Mouse (Mus musculus) hindlimb bud, embryonic 11.5 days (tissue): Measurements from ENCODE around the gene Gpr153.

Experiments used
- DNase-seq: peaks from one replicate; pipeline ENCODE4 v3.0.0-alpha.2; 2012; ENCODE audit warnings: low read depth, low spot score; ENCODE audit errors: extremely low spot score

The Gpr153 gene

GRCm38 (mm10) chr4:152286887-152287286 is 12.9 kb downstream of the Gpr153 start:
- no peak for DNase-seq

- DNase-seq: no peak
These were observed 13.5 kb downstream of the Gpr153 start for GRCm38 (mm10) chr4:152287317-152288120.

GRCm38 (mm10) chr4:152288398-152288945 is 14.4 kb downstream of the Gpr153 start:
- no peak for DNase-seq

GRCm38 (mm10) chr4:152290385-152290784 is 16.4 kb downstream of the Gpr153 start:
- DNase-seq: no peak

- no peak for DNase-seq
These were observed 17.0 kb downstream of the Gpr153 start for GRCm38 (mm10) chr4:152290991-152291390.

GRCm38 (mm10) chr4:152291562-152291961 is 17.5 kb downstream of the Gpr153 start, which contains the start of gene Hes3:
Gene Hes3, minus strand, starts transcription at chr4:152291662.
- DNase-seq: no peak

- DNase-seq: no peak
These were observed 18.2 kb downstream of the Gpr153 start for GRCm38 (mm10) chr4:152292102-152292765.

- DNase-seq: no peak
These were observed 20.3 kb downstream of the Gpr153 start for GRCm38 (mm10) chr4:152294188-152294929.

- DNase-seq: no peak
These were observed 21.9 kb downstream of the Gpr153 start for GRCm38 (mm10) chr4:152295916-152296315.

- no peak for DNase-seq
These were observed 22.3 kb downstream of the Gpr153 start for GRCm38 (mm10) chr4:152296371-152296770.

- DNase-seq: peak; percentile 82
These were observed 23.1 kb downstream of the Gpr153 start, which contains the start of gene Icmt for GRCm38 (mm10) chr4:152296874-152297861. Gene Icmt, plus strand, starts transcription at chr4:152297227.

- no peak for DNase-seq
These were observed 24.8 kb downstream of the Gpr153 start for GRCm38 (mm10) chr4:152298836-152299235.

- no peak for DNase-seq
These were observed 26.3 kb downstream of the Gpr153 start for GRCm38 (mm10) chr4:152300375-152300774.

- no peak for DNase-seq
These were observed 28.0 kb downstream of the Gpr153 start for GRCm38 (mm10) chr4:152302012-152302411.

- no peak for DNase-seq
These were observed 29.1 kb downstream of the Gpr153 start for GRCm38 (mm10) chr4:152303172-152303571.

- DNase-seq: no peak
These were observed 30.7 kb downstream of the Gpr153 start for GRCm38 (mm10) chr4:152304685-152305084.

GRCm38 (mm10) chr4:152305991-152306390 is 32.0 kb downstream of the Gpr153 start:
- no peak for DNase-seq

- DNase-seq: no peak
These were observed 33.5 kb downstream of the Gpr153 start for GRCm38 (mm10) chr4:152307542-152307941.

- DNase-seq: no peak
These were observed 38.2 kb downstream of the Gpr153 start for GRCm38 (mm10) chr4:152312186-152312585.

- DNase-seq: no peak
These were observed 39.2 kb downstream of the Gpr153 start for GRCm38 (mm10) chr4:152313211-152313632.
